Mouse (Mus musculus) myocyte (in vitro differentiated cells): ENCODE data around the gene Crybg2.

ENCODE experiments used
- CEBPB ChIP-seq: IDR thresholded peaks from 2 replicates; pipeline ENCODE4 v1.6.1; 2011; ENCODE audit warnings: mild to moderate bottlenecking, moderate library complexity; ENCODE audit not compliant: poor library complexity, insufficient read depth, severe bottlenecking
- E2F4 ChIP-seq: IDR thresholded peaks from one replicate; pipeline ENCODE4 v1.6.1; 2011; ENCODE audit warnings: mild to moderate bottlenecking, control low read depth, moderate library complexity; ENCODE audit not compliant: insufficient read depth
- MAX ChIP-seq: IDR thresholded peaks from one replicate; pipeline ENCODE4 v1.6.1; 2011; ENCODE audit warnings: low read depth, mild to moderate bottlenecking, control low read depth
- MYOD1 ChIP-seq, 3 experiments: IDR thresholded peaks; one replicate each; pipeline ENCODE4 v1.6.1; 2011; ENCODE audit warnings: control low read depth in 2 of 3, low read depth in 2 of 3, mild to moderate bottlenecking in 2 of 3, moderate library complexity in 1 of 3; ENCODE audit not compliant: insufficient read length in 2 of 3, control insufficient read depth in 1 of 3
- MYOG ChIP-seq, 3 experiments: IDR thresholded peaks; one replicate each; pipeline ENCODE4 v1.6.1; 2011; ENCODE audit warnings: control low read depth in 2 of 3, low read depth in 2 of 3, mild to moderate bottlenecking in 2 of 3; ENCODE audit not compliant: insufficient read length in 2 of 3, control insufficient read depth in 1 of 3, insufficient read depth in 1 of 3
- POLR2A ChIP-seq: IDR thresholded peaks from one replicate; pipeline ENCODE4 v1.6.1; 2011; ENCODE audit warnings: low read depth, mild to moderate bottlenecking, control low read depth, moderate library complexity; ENCODE audit not compliant: insufficient read length
- REST ChIP-seq: IDR thresholded peaks from one replicate; pipeline ENCODE4 v1.6.1; 2011; ENCODE audit warnings: mild to moderate bottlenecking, control low read depth, moderate library complexity; ENCODE audit not compliant: insufficient read depth, insufficient read length
- SRF ChIP-seq: IDR thresholded peaks from one replicate; pipeline ENCODE4 v1.6.1; 2011; ENCODE audit warnings: low read depth; ENCODE audit not compliant: control insufficient read depth, insufficient read length
- TCF12 ChIP-seq: IDR thresholded peaks from one replicate; pipeline ENCODE4 v1.6.1; 2011; ENCODE audit warnings: mild to moderate bottlenecking, control low read depth; ENCODE audit not compliant: poor library complexity, insufficient read depth, severe bottlenecking
- USF1 ChIP-seq: IDR thresholded peaks from one replicate; pipeline ENCODE4 v1.6.1; 2011; ENCODE audit warnings: low read depth, mild to moderate bottlenecking, control low read depth, moderate library complexity

DNA sequence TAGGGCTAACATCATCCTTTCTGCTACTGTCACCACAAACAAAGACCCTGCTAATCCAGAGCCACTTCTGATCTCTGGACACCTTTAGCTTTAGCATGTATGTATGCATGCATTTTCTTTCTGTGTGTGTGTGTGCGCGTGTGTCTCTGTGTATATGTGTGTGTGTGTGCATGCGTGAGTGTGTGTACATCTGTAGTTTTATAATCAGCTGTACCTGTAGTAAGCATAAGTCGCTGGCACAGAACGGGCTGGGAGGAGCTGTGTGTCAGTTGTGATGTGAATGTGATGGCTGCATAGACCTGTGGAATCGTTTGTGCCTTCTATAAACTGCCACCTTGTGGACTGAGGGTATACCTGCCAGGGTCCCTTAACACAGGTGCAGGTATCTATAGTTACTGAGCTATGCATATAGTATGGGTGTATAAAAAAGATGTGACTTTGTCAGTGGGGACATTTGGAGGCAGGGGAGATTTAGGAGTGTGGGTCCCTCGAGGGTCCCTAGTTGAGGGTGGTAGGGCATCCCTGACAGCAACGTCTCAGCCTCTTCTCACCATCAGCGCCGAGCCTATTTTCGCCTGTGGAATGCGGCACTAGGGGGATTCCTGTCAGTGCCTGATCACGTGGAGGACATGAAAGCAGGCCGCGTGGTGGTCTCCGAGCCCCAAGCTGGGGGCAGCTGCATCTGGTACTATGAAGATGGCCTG is 30.1 kb downstream of the Crybg2 start:
- TF ChIP-seq POLR2A = no peak
- no peak for TF ChIP-seq MYOD1 (IDR thresholded peaks at IDR 0.05; ENCODE audit: control insufficient read depth in 1 of 3, insufficient read length in 2 of 3, low read depth in 2 of 3)
- TF ChIP-seq E2F4 = no peak
- no peak for TF ChIP-seq REST
- no peak for TF ChIP-seq MYOG (IDR thresholded peaks at IDR 0.05; ENCODE audit: control insufficient read depth in 1 of 3, insufficient read depth in 1 of 3, insufficient read length in 2 of 3, low read depth in 2 of 3)
- no peak for TF ChIP-seq MAX
- no peak for TF ChIP-seq TCF12
- no peak for TF ChIP-seq USF1
- no peak for TF ChIP-seq SRF
- no peak for TF ChIP-seq CEBPB
